Mouse (Mus musculus) thymus, postnatal 10 days (tissue): Measurements from ENCODE around the gene Csnk2a1.

Experiments used
- DNase-seq, 2 experiments: peaks; one replicate each; pipeline ENCODE4 v3.0.0; 2021; ENCODE audit warnings: low spot score in 2 of 2

The Csnk2a1 gene

GRCm38 (mm10) chr2:152324842-152325241 is 98.2 kb downstream of the Csnk2a1 start:
- DNase-seq = no peak

GRCm38 (mm10) chr2:152326157-152326556 is 99.5 kb downstream of the Csnk2a1 start:
- no peak for DNase-seq

- no peak for DNase-seq
Observed at GRCm38 (mm10) chr2:152326654-152327053, 100.0 kb downstream of the Csnk2a1 start.

- no peak for DNase-seq
Observed at GRCm38 (mm10) chr2:152327980-152328379, 101.3 kb downstream of the Csnk2a1 start.

- no peak for DNase-seq
Observed at GRCm38 (mm10) chr2:152330858-152331423, 104.3 kb downstream of the Csnk2a1 start.
